Mouse (Mus musculus) limb, embryonic 11.5 days (tissue): ENCODE measurements around the gene Rnaseh2b. TPM values are rescaled to one million over a fixed set of nuclear protein-coding genes. Genes with fewer than 3 reads are reported as not detected.

Source experiments
- ATAC-seq: fragments of 200-750 bp; cut with Nextera tagmentation; 2 replicates; pipeline ENCODE4 v1.8.0; 2017; ENCODE audit warnings: low read depth; ENCODE audit not compliant: insufficient number of reproducible peaks, low FRiP score, low TSS enrichment
- DNase-seq: peaks from one replicate; pipeline ENCODE4 v3.0.0-alpha.2; 2015; ENCODE audit warnings: low spot score
- H3K27ac ChIP-seq: fragments of 300-500 bp; sonication (generic); replicated peaks from 2 replicates; pipeline ENCODE4 v1.5.1; 2014; ENCODE audit warnings: low read depth, mild to moderate bottlenecking, low read length
- H3K27me3 ChIP-seq: fragments of 300-500 bp; sonication (generic); 2 replicates; pipeline ENCODE4 v1.6.1; 2014; ENCODE audit warnings: mild to moderate bottlenecking, low read length, mixed read lengths; ENCODE audit not compliant: control insufficient read depth, insufficient read depth
- H3K36me3 ChIP-seq: fragments of 300-500 bp; sonication (generic); 2 replicates; pipeline ENCODE4 v1.6.1; 2014; ENCODE audit warnings: mild to moderate bottlenecking, low read length, moderate library complexity, mixed read lengths; ENCODE audit not compliant: control insufficient read depth, insufficient read depth
- H3K4me1 ChIP-seq: fragments of 300-500 bp; sonication (generic); 2 replicates; pipeline ENCODE4 v1.6.1; 2014; ENCODE audit warnings: low read length, mixed read lengths; ENCODE audit not compliant: control insufficient read depth, insufficient read depth
- H3K4me2 ChIP-seq: fragments of 300-500 bp; sonication (generic); 2 replicates; pipeline ENCODE4 v1.6.1; 2014; ENCODE audit warnings: low read depth, mild to moderate bottlenecking, moderate library complexity; ENCODE audit not compliant: severe bottlenecking
- H3K4me3 ChIP-seq: fragments of 300-500 bp; sonication (generic); 2 replicates; pipeline ENCODE4 v1.5.1; 2014; ENCODE audit warnings: low read depth, low read length
- H3K9ac ChIP-seq: fragments of 300-500 bp; sonication (generic); 2 replicates; pipeline ENCODE4 v1.6.1; 2014; ENCODE audit warnings: mild to moderate bottlenecking, low read length
- H3K9me3 ChIP-seq: fragments of 300-500 bp; sonication (generic); 2 replicates; pipeline ENCODE4 v1.6.1; 2016; ENCODE audit warnings: low read length; ENCODE audit not compliant: control insufficient read depth
- WGBS: fragments of 180-500 bp; shearing (Covaris S2); extraction: QIAGEN DNeasy Blood & Tissue Kit; methylation state at CpG from one replicate; pipeline ENCODE4 v1.1.7; 2014; 5-methylcytosine and 5-hydroxymethylcytosine counted together
- polyA plus RNA-seq: library from polyadenylated mRNA; unstranded; fragments of >200 nt; fragmentation: Nextera tagmentation; extraction: Ambion mirVana; gene quantifications from 2 replicates; pipeline ENCODE4 v1.2.1, GENCODE M21; 2014

Rnaseh2b gene
- polyA plus RNA-seq, 1 experiment from 2014 or later: 61.1 TPM

DNA sequence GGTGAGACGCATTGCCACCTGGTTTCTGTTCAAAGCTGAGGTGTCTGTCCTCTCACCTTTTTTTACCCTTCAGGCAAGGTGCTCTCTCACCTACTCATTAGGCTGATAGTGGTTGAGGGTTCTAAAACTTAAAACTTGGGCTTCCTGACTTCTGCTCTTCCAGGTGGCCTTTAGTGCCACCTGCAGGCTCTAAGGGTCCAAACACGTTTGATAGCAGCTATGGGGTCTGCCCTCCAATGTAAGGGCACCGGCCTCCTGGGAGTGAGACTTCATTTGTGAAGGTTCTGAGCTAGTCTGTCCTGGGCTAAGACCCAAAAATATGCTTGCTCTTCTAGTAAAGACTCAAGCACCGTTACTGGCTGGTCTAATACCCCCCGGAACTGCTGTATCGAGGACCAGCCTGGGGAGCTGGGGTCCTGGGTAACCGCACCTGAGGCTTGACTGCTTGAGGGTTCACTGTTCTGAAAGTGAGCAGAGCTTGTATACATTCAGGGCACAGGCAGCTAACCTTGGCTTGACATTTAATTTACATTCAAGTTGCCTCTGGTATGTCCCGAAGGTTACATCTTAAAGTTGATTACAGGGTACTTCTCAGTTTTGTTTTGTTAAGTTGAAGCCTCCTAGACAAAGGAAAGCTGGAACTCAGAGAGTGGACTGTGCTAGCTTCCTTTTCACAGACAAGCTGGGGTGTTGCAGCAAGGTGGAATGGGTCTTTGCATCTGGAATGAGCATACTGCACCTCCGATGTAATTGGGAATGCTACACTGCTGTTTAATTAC lies 41.7 kb downstream of the Rnaseh2b start:
- H3K36me3 ChIP-seq: no peaks in the 10 kb centered on the region
- H3K27me3 ChIP-seq: no peaks in the 10 kb centered on the region
- no peak for DNase-seq
- H3K4me1 ChIP-seq: peaks cover 2% of the 10 kb centered on the region; the same call in 1 of the 2 replicates
- no peak overlapping the region for H3K4me2 ChIP-seq
- no peak for ATAC-seq
- H3K4me3 ChIP-seq: no peak overlapping the region
- 82% methylated on average over 9 of the region's 9 CpGs for WGBS
- H3K9ac ChIP-seq: no peak overlapping the region
- no peak overlapping the region for H3K27ac ChIP-seq
- no peaks in the 10 kb centered on the region for H3K9me3 ChIP-seq

DNA sequence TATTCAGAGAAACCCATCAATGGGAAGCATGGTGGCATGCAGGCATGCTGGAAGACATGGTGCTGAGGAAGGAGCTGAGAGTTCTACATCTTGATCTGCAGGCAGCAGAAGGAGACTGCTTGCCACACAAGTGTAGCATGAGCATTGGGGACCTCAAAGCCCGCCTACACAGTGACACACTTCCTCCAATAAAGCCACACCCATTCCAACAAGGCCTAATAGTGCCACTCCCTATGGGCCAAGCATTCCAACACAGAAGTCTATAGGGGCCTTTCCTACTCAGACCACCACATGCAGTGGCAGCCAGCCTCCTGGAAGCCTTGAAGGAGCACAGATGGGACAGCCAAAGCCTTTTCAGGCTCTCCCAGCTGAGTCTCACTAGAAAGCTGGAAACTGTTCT lies 46.8 kb downstream of the Rnaseh2b start:
- no peak overlapping the region for H3K27ac ChIP-seq
- no peak for ATAC-seq
- no peak overlapping the region for H3K9ac ChIP-seq
- H3K4me1 ChIP-seq: no peaks in the 10 kb centered on the region
- no peak overlapping the region for H3K4me2 ChIP-seq
- no peak for DNase-seq
- H3K9me3 ChIP-seq: no peaks in the 10 kb centered on the region
- no peaks in the 10 kb centered on the region for H3K36me3 ChIP-seq
- no peak overlapping the region for H3K4me3 ChIP-seq
- WGBS: 90% methylated on average over 1 of the region's 1 CpGs
- no peaks in the 10 kb centered on the region for H3K27me3 ChIP-seq

DNA sequence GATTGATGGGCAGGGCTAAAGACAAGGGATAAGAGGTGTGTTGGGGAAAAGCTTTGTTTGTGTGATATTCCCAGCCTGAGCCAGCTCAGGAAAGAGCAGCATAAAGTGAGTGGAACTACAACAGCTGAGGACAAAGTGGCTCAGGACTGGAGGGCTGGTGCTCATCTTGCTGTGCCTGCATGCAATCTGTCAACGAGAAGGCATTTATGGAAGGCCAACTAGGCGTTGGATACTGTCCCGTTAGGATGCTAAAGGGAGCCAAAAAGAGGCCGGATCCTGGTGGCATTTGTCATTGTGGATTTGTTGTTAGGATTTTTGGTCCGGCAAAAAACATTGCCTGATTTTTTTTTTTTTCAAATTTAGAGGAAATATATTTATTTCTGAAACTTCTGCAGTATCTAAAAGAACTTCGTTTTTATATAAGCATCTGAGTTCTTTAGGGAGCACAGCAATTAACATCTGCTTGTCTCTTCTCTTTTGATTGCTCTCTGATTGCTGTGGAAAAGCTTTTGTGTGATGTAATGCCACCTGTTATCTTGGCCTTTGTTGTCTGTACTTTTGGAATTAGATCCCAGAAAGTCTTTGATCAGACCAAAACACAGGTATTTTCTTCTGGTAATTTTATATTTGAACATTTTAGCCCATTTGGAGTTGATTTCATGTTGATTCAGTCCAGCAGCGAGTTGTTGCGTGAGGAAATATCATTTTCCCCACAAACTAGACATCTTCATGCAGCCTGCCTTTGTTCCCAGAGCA lies 49.7 kb downstream of the Rnaseh2b start:
- ATAC-seq (no peak), DNase-seq (no peak)
- 68% methylated on average over 8 of the region's 8 CpGs for WGBS
- H3K27me3 ChIP-seq: no peaks in the 10 kb centered on the region
- H3K36me3 ChIP-seq: no peaks in the 10 kb centered on the region
- no peaks in the 10 kb centered on the region for H3K4me1 ChIP-seq
- H3K27ac ChIP-seq: no peak overlapping the region
- no peak overlapping the region for H3K4me3 ChIP-seq
- H3K9ac ChIP-seq: no peak overlapping the region
- H3K4me2 ChIP-seq: no peak overlapping the region
- H3K9me3 ChIP-seq: no peaks in the 10 kb centered on the region

DNA sequence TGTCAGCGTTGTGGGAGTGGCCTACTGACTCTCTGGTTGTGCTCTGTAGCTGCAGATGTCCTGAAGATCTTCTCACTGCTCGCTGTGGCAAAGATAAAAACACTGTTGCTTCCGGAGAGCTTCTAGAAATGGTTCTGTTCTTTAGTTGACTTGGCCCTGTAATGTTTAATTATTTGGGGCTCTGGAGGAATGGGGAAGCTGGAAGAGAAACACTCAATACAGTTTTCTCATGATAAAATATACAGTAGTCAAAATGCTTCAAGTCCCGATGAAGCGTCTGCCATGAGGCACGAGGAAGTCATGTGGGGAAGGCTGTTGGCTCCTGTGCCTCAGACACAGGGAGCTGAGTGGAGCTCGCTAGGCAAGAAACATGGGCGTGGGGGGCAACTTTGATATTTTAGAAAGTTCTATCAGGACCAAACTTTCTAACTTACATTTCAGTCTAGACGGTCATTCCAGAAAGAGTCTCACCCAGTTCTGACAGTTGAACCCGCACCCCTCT lies 50.3 kb downstream of the Rnaseh2b start:
- no peaks in the 10 kb centered on the region for H3K9me3 ChIP-seq
- no peak for DNase-seq
- no peaks in the 10 kb centered on the region for H3K4me1 ChIP-seq
- no peaks in the 10 kb centered on the region for H3K27me3 ChIP-seq
- no peak overlapping the region for H3K9ac ChIP-seq
- H3K4me3 ChIP-seq: no peak overlapping the region
- ATAC-seq: no peak
- WGBS: 81% methylated on average over 10 of the region's 10 CpGs
- H3K4me2 ChIP-seq: no peak overlapping the region
- no peak overlapping the region for H3K27ac ChIP-seq
- H3K36me3 ChIP-seq: no peaks in the 10 kb centered on the region

DNA sequence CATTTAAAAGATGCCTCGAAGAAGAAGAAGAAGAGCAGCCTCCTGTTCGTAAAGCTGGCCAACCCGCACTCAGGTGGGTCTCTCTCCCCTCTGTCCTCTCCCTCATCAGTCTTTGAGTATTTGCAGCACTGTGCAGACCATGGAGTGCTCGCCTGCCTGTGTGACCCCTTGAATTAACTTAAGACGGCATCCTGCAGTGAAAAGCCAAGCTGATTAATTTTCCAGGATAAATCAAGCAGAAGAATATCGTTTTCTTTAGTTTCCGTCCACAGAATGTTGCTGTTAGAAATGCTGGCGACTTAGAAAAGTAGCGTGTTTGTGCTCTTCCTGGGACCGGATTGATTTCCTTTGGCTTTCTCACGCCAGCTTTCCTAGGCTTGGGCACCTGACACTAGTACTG lies 54.2 kb downstream of the Rnaseh2b start:
- WGBS: 83% methylated on average over 11 of the region's 11 CpGs
- DNase-seq: no peak
- H3K4me1 ChIP-seq: no peaks in the 10 kb centered on the region
- no peak overlapping the region for H3K9ac ChIP-seq
- no peaks in the 10 kb centered on the region for H3K27me3 ChIP-seq
- no peak overlapping the region for H3K4me3 ChIP-seq
- H3K9me3 ChIP-seq: no peaks in the 10 kb centered on the region
- ATAC-seq: no peak
- no peaks in the 10 kb centered on the region for H3K36me3 ChIP-seq
- H3K27ac ChIP-seq: no peak overlapping the region
- no peak overlapping the region for H3K4me2 ChIP-seq

DNA sequence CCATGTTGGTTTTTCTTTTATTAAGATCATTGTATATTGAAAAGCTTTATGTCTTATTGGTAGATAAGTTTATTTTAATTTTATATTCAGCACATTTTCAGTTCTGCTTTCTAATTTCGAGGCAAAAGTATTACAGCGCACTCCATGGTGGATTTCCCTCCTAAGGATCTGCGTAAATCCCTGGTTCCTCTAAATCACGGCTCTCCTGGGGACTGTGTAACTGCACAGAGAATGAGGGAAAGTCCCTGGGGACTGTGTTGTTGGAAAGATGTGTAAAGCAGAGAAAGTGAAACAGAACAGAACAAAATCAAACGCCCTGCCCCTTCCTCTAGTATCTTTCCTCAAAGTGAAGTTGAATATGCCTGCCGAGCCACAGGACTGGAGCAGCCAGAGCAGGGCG lies 54.7 kb downstream of the Rnaseh2b start:
- Histone ChIP-seq H3K27me3 (no peaks in the 10 kb centered on the region), H3K4me1 (no peaks in the 10 kb centered on the region), H3K27ac (no peak overlapping the region), H3K36me3 (no peaks in the 10 kb centered on the region), H3K4me3 (no peak overlapping the region), H3K4me2 (no peak overlapping the region), H3K9me3 (no peaks in the 10 kb centered on the region), H3K9ac (no peak overlapping the region)
- ATAC-seq (no peak), DNase-seq (no peak)
- 88% methylated on average over 7 of the region's 7 CpGs for WGBS

DNA sequence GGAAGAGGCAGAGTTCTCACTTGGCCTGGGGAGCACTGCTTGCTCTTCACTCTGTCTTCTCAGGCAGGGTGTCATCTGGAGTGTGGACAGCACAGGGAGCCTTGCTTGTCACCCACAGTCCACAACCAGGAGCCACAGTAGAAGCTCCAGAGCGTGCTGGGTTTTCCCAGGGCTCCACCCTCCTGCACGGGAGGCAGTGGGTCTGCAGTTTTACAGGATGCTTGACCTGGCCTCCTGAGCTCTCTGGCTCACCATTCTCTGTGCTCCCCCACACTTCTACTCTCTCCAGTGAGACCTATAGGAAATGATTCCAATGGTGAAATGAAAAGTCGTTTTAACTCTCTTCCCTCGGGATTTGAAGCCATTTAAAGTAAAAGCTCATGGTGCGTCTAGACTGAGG lies 57.4 kb downstream of the Rnaseh2b start:
- Histone ChIP-seq H3K9ac (no peak overlapping the region), H3K27ac (no peak overlapping the region), H3K27me3 (no peaks in the 10 kb centered on the region), H3K4me1 (no peaks in the 10 kb centered on the region), H3K9me3 (no peaks in the 10 kb centered on the region), H3K4me3 (no peak overlapping the region), H3K4me2 (no peak overlapping the region), H3K36me3 (no peaks in the 10 kb centered on the region)
- 71% methylated on average over 5 of the region's 5 CpGs for WGBS
- DNase-seq (no peak), ATAC-seq (no peak)

DNA sequence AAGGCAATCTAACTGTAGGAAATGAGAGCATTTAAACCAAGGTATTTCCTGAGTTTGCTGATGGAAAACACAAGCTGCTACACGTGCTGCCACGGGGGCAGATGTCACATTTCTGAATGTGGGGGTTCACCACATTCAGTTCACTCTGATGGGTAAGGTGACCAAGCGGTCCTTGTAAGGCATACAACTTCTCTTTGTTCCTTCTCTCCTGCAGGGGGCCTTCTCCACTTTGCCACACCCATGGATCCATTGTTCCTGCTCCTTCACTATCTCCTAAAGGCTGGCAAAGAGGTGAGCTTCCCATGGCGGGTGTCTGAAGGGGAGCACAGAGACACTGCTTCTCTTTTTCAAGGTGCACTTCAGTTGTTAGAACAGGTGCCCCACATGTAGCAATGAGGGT lies 57.8 kb downstream of the Rnaseh2b start:
- Histone ChIP-seq H3K27ac (no peak overlapping the region), H3K4me1 (no peaks in the 10 kb centered on the region), H3K4me3 (no peak overlapping the region), H3K4me2 (no peak overlapping the region), H3K9me3 (no peaks in the 10 kb centered on the region), H3K9ac (no peak overlapping the region), H3K27me3 (no peaks in the 10 kb centered on the region), H3K36me3 (no peaks in the 10 kb centered on the region)
- no peak for DNase-seq
- ATAC-seq: no peak
- WGBS: 76% methylated on average over 4 of the region's 4 CpGs
